Mouse (Mus musculus): ENCODE data around the gene Trpv3. TPM values are rescaled to one million over a fixed set of nuclear protein-coding genes. Genes with fewer than 3 reads are reported as not detected.

Trpv3 gene
- not detected for total RNA-seq (2023)

DNA sequence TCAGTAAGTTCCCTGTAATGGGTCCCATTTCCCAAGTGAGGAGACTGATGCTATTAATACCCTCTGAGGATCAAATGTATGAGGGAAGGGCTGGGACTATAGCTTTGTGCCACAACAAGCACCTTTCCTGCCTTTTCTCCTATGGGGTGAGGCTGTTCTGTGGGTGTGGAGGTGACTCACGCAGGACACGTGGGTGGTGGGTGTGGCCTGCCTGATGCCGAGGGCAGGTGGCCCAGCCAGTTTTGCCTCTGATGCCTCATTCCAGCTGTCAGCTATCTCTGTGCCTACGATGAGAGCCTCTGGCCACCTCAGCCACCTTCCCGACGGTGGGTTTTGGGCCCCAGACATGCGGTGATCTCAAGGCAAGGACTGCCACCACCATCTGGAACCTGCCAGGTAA, at the start of gene Trpv3:
Gene Trpv3, plus strand, starts transcription at position 122 of the 400 bp plus-strand sequence.

DNA sequence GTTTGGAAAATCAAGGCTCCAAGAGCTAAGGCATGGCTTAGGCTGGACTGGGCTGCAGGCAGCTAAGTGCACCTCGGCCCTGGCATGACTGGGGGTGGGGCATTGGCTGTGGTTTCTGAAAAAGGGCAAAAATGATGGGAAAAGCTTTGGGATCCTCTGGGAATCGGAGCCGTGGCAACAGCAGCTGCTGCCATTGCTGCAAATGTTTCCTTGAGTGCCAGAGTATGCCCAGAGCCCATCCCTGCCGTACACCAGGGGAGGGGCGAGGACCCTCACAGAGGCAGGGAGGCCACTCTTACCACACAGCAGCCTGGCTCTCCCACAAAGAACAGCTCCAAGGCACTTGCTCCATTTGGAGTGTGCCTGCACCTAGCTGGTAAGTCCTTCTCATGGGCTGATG, 33.2 kb upstream of the Trpv3 start, which contains the start of gene Trpv1:
Gene Trpv1, plus strand, starts transcription at position 301 of the 400 bp plus-strand sequence.

GRCm38 (mm10) chr11:73329442-73329841, 62.3 kb downstream of the Trpv3 start, which contains the start of the genes Aspa, Gm49340 and Spata22:
Gene Aspa (minus strand): TSS chr11:73329596.
Gene Gm49340 (plus strand): TSS chr11:73329741.
Gene Spata22 (plus strand): TSS chr11:73329741.

Other genes starting within 250 kb of the Trpv3 start
- 1 to 10 TPM; 4.7 to 5.5 TPM for gene Camkk1, start 248.4 kb upstream of the Trpv3 start, total RNA-seq (2023)
- 10 to 100 TPM; 10.5 to 12.5 TPM for gene Ncbp3, start 219.6 kb upstream of the Trpv3 start, total RNA-seq (2023)
- gene Itgae, start 176.8 kb upstream of the Trpv3 start, total RNA-seq (2023): not detected
- 10 to 100 TPM; 10.8 to 11.5 TPM for gene Haspin, start 129.1 kb upstream of the Trpv3 start, total RNA-seq (2023)
- not detected for gene P2rx5, start 107.0 kb upstream of the Trpv3 start, total RNA-seq (2023)
- gene Emc6, start 90.4 kb upstream of the Trpv3 start, total RNA-seq (2023): 10 to 100 TPM; 18.8 to 20.9 TPM
- gene Tax1bp3, start 90.3 kb upstream of the Trpv3 start, total RNA-seq (2023): 10 to 100 TPM; 13.7 to 17.6 TPM
- 10 to 100 TPM; 17.5 to 18.2 TPM for gene Ctns, start 68.3 kb upstream of the Trpv3 start, total RNA-seq (2023)
- 1 to 10 TPM; 1.3 to 1.8 TPM for gene Shpk, start 67.9 kb upstream of the Trpv3 start, total RNA-seq (2023)
- gene Trpv1, start 33.1 kb upstream of the Trpv3 start, total RNA-seq (2023): not detected
- gene Aspa, start 62.2 kb downstream of the Trpv3 start, total RNA-seq (2023): not detected
- not detected for gene Gm49340, start 62.4 kb downstream of the Trpv3 start, total RNA-seq (2023)
- not detected for gene Spata22, start 62.4 kb downstream of the Trpv3 start, total RNA-seq (2023)
- gene Olfr20, start 83.4 kb downstream of the Trpv3 start, total RNA-seq (2023): not detected
- gene Olfr376, start 103.9 kb downstream of the Trpv3 start, total RNA-seq (2023): not detected
- not detected for gene Olfr1, start 132.2 kb downstream of the Trpv3 start, total RNA-seq (2023)
- not detected for gene Olfr378, start 161.1 kb downstream of the Trpv3 start, total RNA-seq (2023)
- not detected for gene Olfr380, start 190.1 kb downstream of the Trpv3 start, total RNA-seq (2023)
- gene Olfr381, start 224.2 kb downstream of the Trpv3 start, total RNA-seq (2023): not detected
- gene Olfr382, start 249.8 kb downstream of the Trpv3 start, total RNA-seq (2023): not detected